Mouse (Mus musculus) layer of hippocampus, postnatal 25 days (tissue): ENCODE measurements around the gene Fnd3c2. TPM values are rescaled to one million over a fixed set of nuclear protein-coding genes. Genes with fewer than 3 reads are reported as not detected.
"Not testable (repeated sequence)": the region's sequence is repeated elsewhere in the genome, so short reads cannot be mapped to it uniquely, and the experiment has no call there.

Source experiments
- DNase-seq, 2 experiments: peaks; one replicate each; pipeline ENCODE4 v3.0.0; 2022; ENCODE audit warnings: mixed read lengths in 2 of 2, low spot score in 1 of 2; ENCODE audit errors: extremely low spot score in 1 of 2
- total RNA-seq, 2 experiments: library from RNA; stranded (reverse); gene quantifications; 2 replicates each; pipeline ENCODE4 v1.2.3; 2021

Fnd3c2 gene
- total RNA-seq = not detected

- no peak for DNase-seq
Observed at GRCm38 (mm10) chrX:106255276-106255675, at the start of gene Fnd3c2. Gene Fnd3c2, minus strand, starts transcription at chrX:106255376.

GRCm38 (mm10) chrX:106284441-106284840 lies 29.3 kb upstream of the Fnd3c2 start:
- DNase-seq = no peak

- no peak for DNase-seq
Observed at GRCm38 (mm10) chrX:106221058-106221457, 34.1 kb downstream of the Fnd3c2 start, which contains the start of gene Taf9b. Gene Taf9b, minus strand, starts transcription at chrX:106221158.

GRCm38 (mm10) chrX:106219171-106220032 lies 35.8 kb downstream of the Fnd3c2 start:
- DNase-seq = peak; percentile 49 to 50

GRCm38 (mm10) chrX:106209100-106209499 lies 46.1 kb downstream of the Fnd3c2 start:
- no peak for DNase-seq

- no peak for DNase-seq
Observed at GRCm38 (mm10) chrX:106198904-106199303, 56.3 kb downstream of the Fnd3c2 start.

- no peak for DNase-seq
Observed at GRCm38 (mm10) chrX:106197308-106197707, 57.9 kb downstream of the Fnd3c2 start.

GRCm38 (mm10) chrX:106194361-106194760 lies 60.8 kb downstream of the Fnd3c2 start:
- DNase-seq = not testable (repeated sequence)

GRCm38 (mm10) chrX:106190091-106190490 lies 65.1 kb downstream of the Fnd3c2 start:
- no peak for DNase-seq

- DNase-seq = no peak
Observed at GRCm38 (mm10) chrX:106189356-106189755, 65.8 kb downstream of the Fnd3c2 start.

GRCm38 (mm10) chrX:106187737-106188136 lies 67.4 kb downstream of the Fnd3c2 start:
- no peak for DNase-seq

GRCm38 (mm10) chrX:106186713-106187649 lies 68.2 kb downstream of the Fnd3c2 start, which contains the start of gene Pgk1:
Gene Pgk1, plus strand, starts transcription at chrX:106187100.
- DNase-seq = peak; percentile 40 to 51

GRCm38 (mm10) chrX:106185706-106186105 lies 69.5 kb downstream of the Fnd3c2 start:
- no peak for DNase-seq

Other genes with a start within 250 kb of the Fnd3c2 start
- gene Magt1, start 243.5 kb downstream of the Fnd3c2 start, total RNA-seq = 10 to 100 TPM; 14.2 to 17.3 TPM
- gene Cox7b, start 239.7 kb downstream of the Fnd3c2 start, total RNA-seq = 100 to 1,000 TPM; 315 to 325 TPM
- 1 to 10 TPM; 6.2 to 7.2 TPM for gene Atp7a, start 228.1 kb downstream of the Fnd3c2 start, total RNA-seq
- gene Tlr13, start 112.2 kb downstream of the Fnd3c2 start, total RNA-seq = 1 to 10 TPM; 1.7 TPM
- 100 to 1,000 TPM; 448 to 493 TPM for gene Pgk1, start 68.3 kb downstream of the Fnd3c2 start, total RNA-seq
- 10 to 100 TPM; 23.3 to 23.9 TPM for gene Taf9b, start 34.2 kb downstream of the Fnd3c2 start, total RNA-seq
- gene Fndc3c1, start 230.0 kb upstream of the Fnd3c2 start, total RNA-seq = not detected